Mouse (Mus musculus) midbrain, embryonic 13.5 days (tissue): Measurements from ENCODE around the gene St3gal2. TPM values are rescaled to one million over a fixed set of nuclear protein-coding genes. Genes with fewer than 3 reads are reported as not detected.

Experiments
- ATAC-seq: fragments of 200-750 bp; cut with Nextera tagmentation; 2 replicates; pipeline ENCODE4 v1.8.0; 2017; ENCODE audit warnings: mild to moderate bottlenecking, moderate TSS enrichment, moderate library complexity
- H3K27ac ChIP-seq: fragments of 300-500 bp; sonication (generic); 2 replicates; pipeline ENCODE4 v1.5.1; 2015; ENCODE audit warnings: inconsistent platforms, mild to moderate bottlenecking, moderate library complexity
- H3K27me3 ChIP-seq: fragments of 300-500 bp; sonication (generic); 2 replicates; pipeline ENCODE4 v1.6.1; 2015; ENCODE audit warnings: mild to moderate bottlenecking, inconsistent platforms
- H3K36me3 ChIP-seq: fragments of 300-500 bp; sonication (generic); 2 replicates; pipeline ENCODE4 v1.6.1; 2015; ENCODE audit warnings: mild to moderate bottlenecking, inconsistent platforms
- H3K4me1 ChIP-seq: fragments of 300-500 bp; sonication (generic); replicated peaks from 2 replicates; pipeline ENCODE4 v1.6.1; 2015; ENCODE audit warnings: inconsistent platforms
- H3K4me2 ChIP-seq: fragments of 300-500 bp; sonication (generic); replicated peaks from 2 replicates; pipeline ENCODE4 v1.6.1; 2015; ENCODE audit warnings: moderate library complexity, mild to moderate bottlenecking, inconsistent platforms
- H3K4me3 ChIP-seq: fragments of 300-500 bp; sonication (generic); replicated peaks from 2 replicates; pipeline ENCODE4 v1.5.1; 2015; ENCODE audit warnings: mild to moderate bottlenecking, inconsistent platforms
- H3K9ac ChIP-seq: fragments of 300-500 bp; sonication (generic); replicated peaks from 2 replicates; pipeline ENCODE4 v1.6.1; 2015; ENCODE audit warnings: mild to moderate bottlenecking, inconsistent platforms
- H3K9me3 ChIP-seq: fragments of 300-500 bp; sonication (generic); 2 replicates; pipeline ENCODE4 v1.6.1; 2016; ENCODE audit warnings: mild to moderate bottlenecking, inconsistent platforms
- WGBS: fragments of 180-500 bp; shearing (Covaris S2); methylation state at CpG from one replicate; pipeline ENCODE4 v1.1.7; 2015; 5-methylcytosine and 5-hydroxymethylcytosine counted together
- polyA plus RNA-seq: library from polyadenylated mRNA; unstranded; fragments of >200 nt; fragmentation: Nextera tagmentation; extraction: Ambion mirVana; gene quantifications from 2 replicates; pipeline ENCODE4 v1.2.1, GENCODE M21; 2015

Gene St3gal2
- 20.8 and 22.9 TPM in 2 replicates for polyA plus RNA-seq

- H3K4me3 ChIP-seq: peak within 1 kb of the TSS; percentile 84
- WGBS: 1% methylated on average over 32 of the region's 36 CpGs
- peak; percentile 100 for ATAC-seq
- H3K27me3 ChIP-seq: no peaks in the 10 kb centered on the region
- peak within 1 kb of the TSS; percentile 89 for H3K9ac ChIP-seq
- no peaks in the 10 kb centered on the region for H3K9me3 ChIP-seq
- H3K4me1 ChIP-seq: peaks cover 25% of the 10 kb centered on the region
- H3K27ac ChIP-seq: peak within 1 kb of the TSS; percentile 80
- no peaks in the 10 kb centered on the region for H3K36me3 ChIP-seq
- H3K4me2 ChIP-seq: peak within 1 kb of the TSS; percentile 95
Observed at GRCm38 (mm10) chr8:110919341-110920031, at the start of gene St3gal2. Gene St3gal2, plus strand, starts transcription at chr8:110919922.

GRCm38 (mm10) chr8:110870501-110870900 lies 49.2 kb upstream of the St3gal2 start:
- ATAC-seq: no peak
- H3K4me3 ChIP-seq: no peak overlapping the region
- H3K9ac ChIP-seq: no peak overlapping the region
- no peaks in the 10 kb centered on the region for H3K9me3 ChIP-seq
- no peak overlapping the region for H3K27ac ChIP-seq
- WGBS: 100% methylated on average over 2 of the region's 2 CpGs
- H3K4me1 ChIP-seq: no peaks in the 10 kb centered on the region
- H3K27me3 ChIP-seq: no peaks in the 10 kb centered on the region
- H3K36me3 ChIP-seq: peaks cover 95% of the 10 kb centered on the region
- no peak overlapping the region for H3K4me2 ChIP-seq

GRCm38 (mm10) chr8:110877862-110878261 lies 41.9 kb upstream of the St3gal2 start:
- H3K4me1 ChIP-seq: no peaks in the 10 kb centered on the region
- H3K9ac ChIP-seq: no peak overlapping the region
- H3K27ac ChIP-seq: no peak overlapping the region
- WGBS: 91% methylated on average over 4 of the region's 4 CpGs
- no peak for ATAC-seq
- no peaks in the 10 kb centered on the region for H3K27me3 ChIP-seq
- H3K4me3 ChIP-seq: no peak overlapping the region
- H3K4me2 ChIP-seq: no peak overlapping the region
- peaks cover 94% of the 10 kb centered on the region for H3K36me3 ChIP-seq
- no peaks in the 10 kb centered on the region for H3K9me3 ChIP-seq

- Histone ChIP-seq H3K4me3 (no peak overlapping the region), H3K36me3 (peaks cover 96% of the 10 kb centered on the region), H3K4me1 (no peaks in the 10 kb centered on the region), H3K27ac (no peak overlapping the region), H3K4me2 (no peak overlapping the region), H3K9me3 (no peaks in the 10 kb centered on the region), H3K9ac (no peak overlapping the region), H3K27me3 (no peaks in the 10 kb centered on the region)
- 96% methylated on average over 10 of the region's 10 CpGs for WGBS
- no peak for ATAC-seq
Observed at GRCm38 (mm10) chr8:110881741-110882310, 37.9 kb upstream of the St3gal2 start.

GRCm38 (mm10) chr8:110883824-110884223 lies 35.9 kb upstream of the St3gal2 start:
- Histone ChIP-seq H3K4me2 (no peak overlapping the region), H3K9me3 (no peaks in the 10 kb centered on the region), H3K4me3 (no peak overlapping the region), H3K36me3 (peaks cover 95% of the 10 kb centered on the region), H3K9ac (no peak overlapping the region), H3K27ac (no peak overlapping the region), H3K27me3 (no peaks in the 10 kb centered on the region), H3K4me1 (no peaks in the 10 kb centered on the region)
- no peak for ATAC-seq
- 94% methylated on average over 18 of the region's 18 CpGs for WGBS

GRCm38 (mm10) chr8:110886634-110887033 lies 33.1 kb upstream of the St3gal2 start:
- H3K9me3 ChIP-seq: no peaks in the 10 kb centered on the region
- WGBS: 90% methylated on average over 3 of the region's 3 CpGs
- no peak overlapping the region for H3K4me2 ChIP-seq
- ATAC-seq: no peak
- H3K27me3 ChIP-seq: no peaks in the 10 kb centered on the region
- H3K9ac ChIP-seq: no peak overlapping the region
- no peaks in the 10 kb centered on the region for H3K4me1 ChIP-seq
- peaks cover 80% of the 10 kb centered on the region for H3K36me3 ChIP-seq
- no peak overlapping the region for H3K4me3 ChIP-seq
- no peak overlapping the region for H3K27ac ChIP-seq

- Histone ChIP-seq H3K4me1 (no peaks in the 10 kb centered on the region), H3K27me3 (no peaks in the 10 kb centered on the region), H3K27ac (no peak overlapping the region), H3K4me2 (no peak overlapping the region), H3K4me3 (no peak overlapping the region), H3K9me3 (no peaks in the 10 kb centered on the region), H3K36me3 (peaks cover 73% of the 10 kb centered on the region), H3K9ac (no peak overlapping the region)
- WGBS: 92% methylated on average over 10 of the region's 10 CpGs
- ATAC-seq: no peak
Observed at GRCm38 (mm10) chr8:110887551-110887950, 32.2 kb upstream of the St3gal2 start.

- ATAC-seq: no peak
- WGBS: 96% methylated on average over 8 of the region's 8 CpGs
- no peak overlapping the region for H3K27ac ChIP-seq
- H3K9me3 ChIP-seq: no peaks in the 10 kb centered on the region
- no peak overlapping the region for H3K4me2 ChIP-seq
- H3K36me3 ChIP-seq: peaks cover 72% of the 10 kb centered on the region
- no peak overlapping the region for H3K4me3 ChIP-seq
- H3K4me1 ChIP-seq: no peaks in the 10 kb centered on the region
- no peak overlapping the region for H3K9ac ChIP-seq
- no peaks in the 10 kb centered on the region for H3K27me3 ChIP-seq
Observed at GRCm38 (mm10) chr8:110888441-110888840, 31.3 kb upstream of the St3gal2 start.

GRCm38 (mm10) chr8:110888860-110889259 lies 30.9 kb upstream of the St3gal2 start:
- H3K4me1 ChIP-seq: no peaks in the 10 kb centered on the region
- no peak for ATAC-seq
- H3K9me3 ChIP-seq: no peaks in the 10 kb centered on the region
- H3K4me2 ChIP-seq: no peak overlapping the region
- H3K36me3 ChIP-seq: peaks cover 68% of the 10 kb centered on the region
- no peak overlapping the region for H3K4me3 ChIP-seq
- no peak overlapping the region for H3K9ac ChIP-seq
- no peaks in the 10 kb centered on the region for H3K27me3 ChIP-seq
- H3K27ac ChIP-seq: no peak overlapping the region
- 88% methylated on average over 16 of the region's 16 CpGs for WGBS

GRCm38 (mm10) chr8:110889904-110890470 lies 29.7 kb upstream of the St3gal2 start:
- Histone ChIP-seq H3K4me2 (no peak overlapping the region), H3K27ac (no peak overlapping the region), H3K36me3 (peaks cover 67% of the 10 kb centered on the region), H3K9me3 (no peaks in the 10 kb centered on the region), H3K4me1 (no peaks in the 10 kb centered on the region), H3K9ac (no peak overlapping the region), H3K27me3 (no peaks in the 10 kb centered on the region), H3K4me3 (no peak overlapping the region)
- ATAC-seq: no peak
- WGBS: 75% methylated on average over 12 of the region's 12 CpGs

- no peaks in the 10 kb centered on the region for H3K4me1 ChIP-seq
- WGBS: 88% methylated on average over 7 of the region's 7 CpGs
- H3K27me3 ChIP-seq: no peaks in the 10 kb centered on the region
- H3K27ac ChIP-seq: no peak overlapping the region
- H3K4me2 ChIP-seq: no peak overlapping the region
- H3K9ac ChIP-seq: no peak overlapping the region
- H3K36me3 ChIP-seq: peaks cover 49% of the 10 kb centered on the region
- no peak for ATAC-seq
- H3K4me3 ChIP-seq: no peak overlapping the region
- H3K9me3 ChIP-seq: no peaks in the 10 kb centered on the region
Observed at GRCm38 (mm10) chr8:110892040-110892439, 27.7 kb upstream of the St3gal2 start.

GRCm38 (mm10) chr8:110892913-110893312 lies 26.8 kb upstream of the St3gal2 start:
- H3K27me3 ChIP-seq: no peaks in the 10 kb centered on the region
- no peak overlapping the region for H3K4me2 ChIP-seq
- no peaks in the 10 kb centered on the region for H3K4me1 ChIP-seq
- peaks cover 40% of the 10 kb centered on the region for H3K36me3 ChIP-seq
- H3K9ac ChIP-seq: no peak overlapping the region
- ATAC-seq: no peak
- no peak overlapping the region for H3K27ac ChIP-seq
- H3K4me3 ChIP-seq: no peak overlapping the region
- no peaks in the 10 kb centered on the region for H3K9me3 ChIP-seq
- 95% methylated on average over 2 of the region's 2 CpGs for WGBS
